Mouse (Mus musculus) adrenal gland, adult (tissue): ENCODE results near the gene Arhgap6.
A peak's percentile ranks its signal among the peaks of the same experiment; 100 is the strongest.

ENCODE experiments used
- DNase-seq, 2 experiments: peaks; one replicate each; pipeline ENCODE4 v3.0.0; 2022 to 2023; ENCODE audit warnings: low spot score in 1 of 2; ENCODE audit not compliant: inconsistent age in 2 of 2

Arhgap6 gene

DNA sequence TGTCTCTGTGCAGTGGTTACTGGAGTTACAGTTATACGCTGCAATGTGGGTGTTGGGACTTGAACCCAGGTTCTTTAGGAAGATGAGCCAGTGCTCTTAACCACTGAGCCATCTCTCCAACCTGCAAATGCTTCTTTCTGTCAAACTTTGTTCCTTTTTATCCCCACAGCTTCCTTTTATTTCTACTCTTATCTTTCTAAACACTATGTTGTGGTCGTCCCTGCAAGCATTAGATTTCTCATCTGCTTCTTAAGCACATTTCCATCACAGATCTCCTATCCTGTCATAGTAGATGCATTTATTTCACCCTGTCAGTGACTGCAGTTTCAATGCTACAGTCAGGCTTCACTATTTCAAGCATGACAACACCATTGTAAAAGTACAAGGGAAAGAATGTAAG is 312.5 kb downstream of the Arhgap6 start:
- DNase-seq: no peak

DNA sequence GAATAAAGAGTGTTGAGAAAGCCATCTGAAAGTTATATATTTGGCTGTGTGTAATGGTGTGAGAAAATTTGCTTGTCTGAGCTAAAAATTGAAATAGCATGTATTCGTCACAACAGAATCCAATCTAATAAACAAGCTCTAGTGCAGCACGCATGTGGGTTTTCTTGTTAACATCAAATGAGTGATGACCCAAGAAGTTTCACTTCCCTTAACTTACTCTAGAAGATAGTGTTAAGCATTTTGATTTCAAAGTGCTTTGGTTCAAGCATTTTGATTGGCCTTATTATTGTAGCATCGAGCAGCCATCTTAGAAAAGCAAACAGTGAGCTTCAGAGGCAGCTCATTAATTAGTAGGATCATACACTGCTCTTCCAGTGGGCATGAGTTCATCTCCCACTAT is 315.1 kb downstream of the Arhgap6 start:
- DNase-seq: no peak

DNA sequence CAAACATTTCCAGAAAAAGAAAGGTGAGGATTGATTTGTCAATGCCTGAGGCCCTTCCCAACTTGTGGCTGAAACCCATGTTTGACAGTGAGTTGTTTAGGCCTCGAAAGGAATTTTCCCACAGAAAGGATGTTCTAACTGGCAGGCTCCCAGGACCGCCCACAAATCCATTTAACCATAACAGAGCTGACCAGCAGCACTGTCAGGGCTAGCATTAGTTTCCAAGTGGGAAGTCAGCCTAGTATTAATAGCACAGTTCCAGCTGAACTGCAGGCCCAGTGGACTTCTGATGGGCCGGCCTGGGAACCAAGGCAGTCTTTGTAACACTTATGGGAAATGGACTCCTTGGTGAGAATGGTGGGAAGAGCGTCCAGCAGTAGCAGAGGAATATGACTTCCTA is 317.8 kb downstream of the Arhgap6 start:
- DNase-seq: peak in 1 of 2 experiments; percentile 18

DNA sequence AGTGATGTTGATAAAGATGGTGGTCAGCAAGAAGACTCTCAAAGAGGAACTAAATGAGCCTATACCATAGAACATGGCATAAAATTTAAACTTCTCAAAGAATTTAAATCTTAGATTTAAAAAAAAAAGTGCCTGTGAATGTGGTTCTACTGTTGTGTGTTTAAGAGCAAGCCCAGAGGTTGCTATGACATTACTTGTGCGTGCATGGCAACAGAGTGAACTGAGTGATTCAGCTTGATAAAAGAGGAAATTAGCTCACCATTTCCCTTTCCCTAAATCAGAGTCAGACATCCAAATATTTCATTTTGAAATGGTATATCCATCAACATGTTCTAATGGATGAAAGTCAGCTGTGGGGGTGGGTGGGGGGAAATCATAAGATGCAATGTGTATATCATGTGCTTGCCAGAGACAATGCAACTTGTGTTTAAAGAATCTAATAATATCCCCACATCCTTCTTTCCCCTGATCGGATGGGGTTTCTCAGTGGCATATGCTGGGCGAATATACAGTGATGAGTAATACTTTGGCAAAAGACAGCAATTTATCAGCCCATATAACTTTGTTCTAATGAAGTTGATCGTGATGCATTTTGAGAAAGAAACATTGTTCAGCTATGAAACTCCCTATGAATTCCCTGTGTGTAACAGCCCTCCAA is 328.3 kb downstream of the Arhgap6 start:
- no peak for DNase-seq

DNA sequence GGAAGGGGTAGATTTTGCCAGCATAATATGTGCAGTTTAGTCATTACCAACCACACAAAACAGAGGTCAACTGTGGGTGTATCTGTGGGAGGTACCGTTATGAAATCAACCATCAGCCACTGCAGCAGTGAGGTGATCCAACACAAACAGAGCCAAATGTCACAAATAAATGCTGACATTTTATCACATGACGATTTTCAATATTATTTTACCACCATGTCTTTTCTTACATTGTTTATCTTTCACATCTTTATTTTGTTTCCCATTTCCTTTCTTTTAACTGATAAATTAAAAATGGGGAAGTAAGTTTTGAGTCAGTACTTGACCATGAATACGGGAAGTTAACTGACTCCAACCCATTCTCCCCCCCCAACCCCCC is 328.9 kb downstream of the Arhgap6 start:
- peak in 1 of 2 experiments; percentile 22 for DNase-seq

DNA sequence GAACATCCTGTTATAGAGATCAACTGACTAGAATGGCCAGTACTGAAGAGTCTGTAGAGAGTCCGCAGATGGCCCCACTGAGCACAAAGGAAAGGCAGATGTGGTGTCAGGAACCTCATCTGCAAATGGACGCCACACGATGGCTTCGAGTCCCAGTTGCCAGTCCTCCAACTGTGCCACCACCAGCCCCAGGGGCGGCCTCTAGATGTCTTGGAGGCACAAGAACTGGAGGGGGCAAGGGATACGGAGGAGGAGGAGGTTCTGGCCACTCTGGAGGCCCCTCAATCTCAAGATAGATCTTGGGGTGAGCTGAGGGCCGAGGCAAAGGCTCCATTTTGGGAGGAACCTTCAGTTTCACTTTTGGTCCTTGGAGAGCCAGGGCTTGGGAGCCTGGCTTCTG is 344.9 kb downstream of the Arhgap6 start:
- DNase-seq: no peak

DNA sequence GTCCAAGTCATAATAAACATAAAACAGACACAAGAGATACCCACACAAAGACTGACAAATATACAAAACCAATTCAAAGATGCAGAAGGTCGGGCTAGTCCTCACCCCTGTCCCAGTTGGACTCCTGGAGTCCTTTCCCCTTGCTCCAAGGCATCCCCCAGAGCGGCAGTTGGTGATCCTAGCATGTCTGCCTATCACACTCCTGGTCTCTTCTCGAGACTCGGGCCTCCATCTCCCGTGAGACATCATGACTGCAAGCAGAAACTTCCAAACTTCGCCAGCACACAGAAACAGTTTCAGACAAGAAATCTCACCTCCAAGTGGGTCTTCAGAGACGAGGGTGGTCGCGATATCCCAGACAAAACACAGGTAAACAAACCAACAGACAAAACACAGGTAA is 345.6 kb downstream of the Arhgap6 start:
- no peak for DNase-seq

DNA sequence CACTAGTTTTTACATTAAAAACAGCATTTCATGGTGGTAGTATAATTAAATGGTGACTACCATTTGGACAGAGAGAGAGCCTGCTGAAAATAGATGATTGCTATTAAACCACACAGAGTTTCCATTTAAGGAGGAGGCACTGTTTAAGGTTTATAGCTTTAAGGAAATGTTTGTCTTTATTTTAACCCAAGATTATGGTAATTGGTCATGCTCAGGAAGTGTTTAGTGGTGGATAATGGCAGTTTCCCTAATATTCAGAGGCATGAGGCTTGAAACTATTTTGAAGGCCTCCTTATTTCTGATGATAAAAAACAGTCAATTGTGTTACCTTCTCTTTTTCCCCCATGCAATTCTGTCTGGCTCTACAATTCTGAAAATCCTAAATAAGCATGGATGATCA is 358.9 kb downstream of the Arhgap6 start:
- DNase-seq: no peak

DNA sequence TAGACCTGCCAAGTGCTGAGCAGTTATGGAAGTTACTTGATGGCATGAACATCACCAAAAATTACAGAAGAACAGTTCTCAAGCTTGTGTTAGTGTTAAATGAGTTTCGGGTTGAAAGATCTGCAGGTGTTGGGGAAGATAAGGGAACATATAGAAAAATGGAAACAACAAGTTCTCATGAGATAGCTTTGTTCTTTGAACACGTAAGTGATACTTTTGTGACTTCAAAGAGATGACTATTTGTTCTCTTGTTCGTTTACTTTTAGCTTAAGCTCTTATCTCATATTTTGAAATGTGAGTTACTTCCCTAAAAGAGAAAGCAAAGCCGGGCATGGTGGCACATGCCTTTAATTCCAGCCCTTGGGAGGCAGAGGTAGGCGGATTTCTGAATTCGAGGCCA is 363.5 kb downstream of the Arhgap6 start:
- no peak for DNase-seq

DNA sequence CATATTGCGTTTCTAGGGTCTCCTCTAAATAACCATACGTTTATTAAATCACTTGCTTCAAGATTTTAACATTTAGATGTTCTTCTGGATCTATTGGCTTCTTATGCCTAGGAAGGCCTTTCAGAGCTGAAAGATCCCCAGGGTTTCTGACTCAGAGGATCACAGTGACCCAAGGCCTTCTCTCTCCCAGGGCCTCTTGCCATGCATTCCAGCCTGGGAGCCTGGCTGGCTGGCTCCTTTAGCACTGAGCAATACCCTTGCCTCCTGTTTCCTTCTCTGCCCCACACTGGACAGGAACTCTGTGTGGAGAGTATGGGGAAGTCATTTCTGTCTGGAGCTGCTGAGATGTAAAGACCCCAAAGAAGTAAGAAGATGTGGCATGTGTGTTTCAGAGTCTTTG is 376.1 kb downstream of the Arhgap6 start:
- peak in 1 of 2 experiments; percentile 30 for DNase-seq

DNA sequence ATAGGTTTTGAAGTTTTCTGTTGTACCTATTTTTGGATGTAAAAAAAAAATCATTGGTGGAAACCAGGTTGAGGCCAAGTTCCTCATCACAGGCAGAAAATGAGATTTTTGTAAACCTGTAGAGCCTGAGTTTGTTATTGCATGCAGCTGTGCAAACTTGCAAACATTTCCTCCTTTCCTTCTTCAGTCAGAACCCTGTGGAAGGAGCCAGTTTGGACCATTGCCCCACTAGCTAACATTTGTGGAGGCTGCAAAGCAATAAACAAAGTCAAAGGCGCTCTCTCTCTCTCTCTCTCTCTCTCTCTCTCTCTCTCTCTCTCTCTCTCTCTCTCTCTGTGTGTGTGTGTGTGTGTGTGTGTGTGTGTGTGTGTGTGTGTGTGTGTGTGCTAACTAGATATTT is 378.9 kb downstream of the Arhgap6 start:
- DNase-seq: no peak

DNA sequence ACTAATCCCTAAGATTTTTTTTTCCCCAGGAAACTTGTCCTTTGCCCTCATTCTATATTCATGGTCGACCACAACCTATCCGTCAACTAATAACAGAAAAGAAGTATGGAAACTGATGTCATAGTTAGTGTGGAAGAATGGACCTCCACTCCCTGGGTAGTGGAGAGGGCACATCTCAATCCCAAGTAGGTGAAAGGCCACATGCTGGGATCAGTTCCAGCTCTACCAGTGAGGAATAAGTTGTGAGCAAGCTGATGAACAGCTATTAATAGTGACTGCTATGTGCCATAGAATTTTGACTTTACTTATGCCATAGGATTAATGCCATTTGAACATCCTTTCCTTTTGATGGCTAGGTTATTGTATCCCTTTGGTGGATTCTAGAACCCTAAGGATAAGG is 383.7 kb downstream of the Arhgap6 start:
- no peak for DNase-seq

DNA sequence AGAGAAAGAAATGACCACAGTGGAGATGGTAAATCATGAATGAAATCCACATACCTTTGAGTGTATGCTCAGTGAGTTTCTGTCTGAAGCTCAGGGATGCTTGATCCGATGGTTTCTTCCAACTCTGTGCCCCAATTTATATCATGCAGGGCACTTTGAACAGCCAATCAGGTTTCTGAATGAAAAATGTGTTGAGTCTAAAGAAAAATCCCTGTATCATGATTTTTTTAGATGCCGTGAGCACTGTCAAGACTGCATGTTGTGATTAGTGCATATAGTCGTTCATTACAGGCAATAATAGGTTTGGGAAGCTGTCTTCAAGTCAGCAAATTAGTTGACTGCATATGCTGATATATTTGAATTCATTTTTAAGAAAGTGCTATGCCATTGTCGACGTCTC is 392.2 kb downstream of the Arhgap6 start, which contains the start of gene Amelx:
TSS of gene Amelx (minus strand) at position 101 of the 400 bp plus-strand sequence.
- no peak for DNase-seq

DNA sequence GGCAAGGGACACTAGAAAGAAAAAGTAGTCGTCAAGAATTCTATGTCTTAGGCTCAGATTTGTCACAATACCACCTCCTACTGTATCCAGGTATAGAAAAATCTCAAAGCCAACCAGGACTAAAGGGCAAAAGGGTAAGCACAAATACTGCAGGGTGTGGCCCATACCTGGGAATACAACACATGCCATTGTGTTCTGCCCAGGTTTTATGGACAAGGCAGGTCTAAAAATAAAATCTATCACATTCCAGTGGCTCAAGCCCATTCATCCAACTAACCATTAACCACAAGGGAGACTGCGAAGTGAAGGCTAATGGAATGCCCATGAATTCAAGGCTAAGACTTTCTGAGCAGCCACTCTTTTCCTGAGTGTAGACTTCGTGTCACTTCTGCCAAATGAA is 415.1 kb downstream of the Arhgap6 start:
- no peak for DNase-seq

DNA sequence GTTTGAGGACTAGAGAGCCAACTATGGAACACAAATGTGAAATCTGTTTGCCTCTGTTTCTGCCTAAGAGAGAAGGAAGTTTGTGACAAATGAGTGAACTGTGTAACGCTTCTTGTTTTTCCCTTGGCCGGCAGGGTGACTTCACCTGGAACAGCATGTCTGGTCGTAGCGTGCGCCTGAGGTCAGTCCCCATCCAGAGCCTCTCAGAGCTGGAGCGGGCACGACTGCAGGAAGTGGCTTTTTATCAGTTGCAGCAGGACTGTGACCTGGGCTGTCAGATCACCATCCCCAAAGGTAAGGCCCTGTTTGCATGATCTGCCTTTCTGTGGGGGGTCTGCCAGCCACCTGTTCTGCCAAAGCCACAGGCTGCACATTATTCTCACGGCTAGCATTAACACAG is 425.2 kb downstream of the Arhgap6 start:
- DNase-seq: no peak

DNA sequence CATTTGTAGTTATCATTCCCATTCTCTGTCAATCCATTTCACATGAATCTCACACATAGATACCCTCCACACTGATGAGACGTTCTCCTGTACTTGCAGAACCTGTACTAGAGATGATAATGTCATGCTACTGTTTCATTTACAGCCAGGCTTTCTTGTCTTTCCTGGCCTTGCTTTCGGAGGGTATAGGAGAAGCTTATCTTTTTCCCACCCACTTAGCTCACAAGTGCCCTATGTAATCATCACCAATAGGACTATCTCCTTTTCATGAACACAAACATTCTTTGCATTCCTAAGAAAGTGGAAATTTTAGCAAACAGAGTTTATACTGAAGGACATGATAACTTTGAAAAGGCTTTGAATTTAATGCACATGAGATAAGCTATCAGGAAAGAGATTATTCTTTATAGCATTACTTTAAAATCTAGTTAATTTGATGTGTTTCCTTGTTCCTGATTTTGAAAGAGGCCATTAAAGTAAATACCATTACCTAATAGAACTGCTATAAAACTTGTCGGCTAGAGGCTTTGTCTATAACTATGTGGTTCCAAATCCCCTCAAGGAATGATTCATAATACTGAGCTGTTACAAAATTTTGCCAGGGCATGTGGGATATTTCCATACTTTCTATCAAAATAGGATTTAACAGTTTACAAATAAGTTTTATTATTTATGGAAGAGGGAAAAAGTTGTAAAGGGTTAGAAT is 427.6 kb downstream of the Arhgap6 start:
- no peak for DNase-seq

DNA sequence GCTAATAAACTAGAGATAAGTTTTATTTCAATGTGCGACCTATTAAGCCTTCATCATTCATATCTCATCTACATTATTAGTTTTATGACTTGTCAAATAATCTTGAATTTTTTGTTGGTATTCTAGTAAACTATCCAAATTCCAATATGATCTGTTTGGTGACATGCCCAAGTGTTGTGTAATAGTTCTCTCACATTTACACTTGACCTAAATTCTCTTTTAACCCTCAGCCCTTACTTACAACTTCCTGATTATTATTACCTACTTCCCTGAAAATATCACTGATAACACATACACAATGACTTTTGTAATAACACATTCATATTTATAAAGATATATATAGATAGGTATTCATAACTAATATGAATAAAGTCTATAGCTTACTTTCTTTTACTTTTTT is 461.0 kb downstream of the Arhgap6 start:
- DNase-seq: no peak

DNA sequence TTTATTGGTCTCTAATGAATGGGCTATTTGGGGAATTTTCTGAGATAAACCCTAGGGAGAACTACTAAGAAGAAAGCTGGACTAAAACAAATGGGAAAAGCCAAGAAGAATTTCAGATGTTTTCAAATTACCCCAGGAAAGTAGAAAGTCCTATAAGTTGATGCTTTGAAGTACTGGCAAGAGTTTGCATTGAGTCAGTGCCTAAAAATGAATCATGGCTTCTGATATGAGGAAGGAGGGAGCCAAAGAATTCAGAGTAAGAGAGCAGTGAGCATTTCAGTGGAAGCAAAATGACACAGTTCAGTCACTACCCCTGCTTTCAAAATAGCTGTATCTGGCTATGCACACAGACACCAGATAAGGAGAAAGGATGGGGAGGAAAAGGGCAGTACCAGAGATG is 461.8 kb downstream of the Arhgap6 start:
- DNase-seq: no peak

DNA sequence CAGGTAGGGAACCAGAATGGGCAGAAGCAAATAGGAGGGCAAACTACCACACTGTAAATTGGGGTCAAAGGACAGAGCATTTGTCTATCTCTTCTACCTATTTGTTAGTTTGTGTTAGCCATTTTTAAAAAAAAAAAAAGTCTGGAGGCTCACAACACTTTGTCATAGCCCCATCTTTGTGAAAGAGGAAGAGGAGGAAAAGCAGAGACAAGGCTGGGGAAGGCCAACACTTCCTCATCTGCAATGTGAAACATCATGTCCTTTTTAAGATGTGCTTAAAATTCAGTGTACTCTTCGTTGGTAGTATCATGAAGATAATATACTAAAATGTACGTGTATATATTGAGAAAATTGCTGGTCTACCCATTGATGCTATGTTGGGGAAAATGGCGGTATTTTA is 466.1 kb downstream of the Arhgap6 start:
- no peak for DNase-seq

DNA sequence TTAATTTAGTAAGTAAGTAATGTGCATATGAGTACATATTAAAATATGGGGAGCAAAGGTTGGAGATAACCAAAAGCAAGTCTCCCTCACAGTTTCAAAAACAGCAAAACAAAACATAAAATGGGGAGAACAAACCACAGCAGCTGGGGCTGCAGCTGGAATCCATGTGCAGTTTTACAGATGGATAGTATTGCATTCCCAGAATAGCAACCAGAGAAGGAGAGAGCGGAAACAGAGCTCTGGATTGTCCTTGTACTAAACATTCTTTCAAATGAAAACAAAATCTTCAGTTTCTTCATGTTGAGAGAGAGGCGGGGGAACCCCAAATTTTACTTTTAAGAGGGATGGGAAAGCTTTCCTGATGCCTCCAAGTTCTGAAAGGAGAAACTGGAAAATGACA is 467.3 kb downstream of the Arhgap6 start:
- DNase-seq: no peak

DNA sequence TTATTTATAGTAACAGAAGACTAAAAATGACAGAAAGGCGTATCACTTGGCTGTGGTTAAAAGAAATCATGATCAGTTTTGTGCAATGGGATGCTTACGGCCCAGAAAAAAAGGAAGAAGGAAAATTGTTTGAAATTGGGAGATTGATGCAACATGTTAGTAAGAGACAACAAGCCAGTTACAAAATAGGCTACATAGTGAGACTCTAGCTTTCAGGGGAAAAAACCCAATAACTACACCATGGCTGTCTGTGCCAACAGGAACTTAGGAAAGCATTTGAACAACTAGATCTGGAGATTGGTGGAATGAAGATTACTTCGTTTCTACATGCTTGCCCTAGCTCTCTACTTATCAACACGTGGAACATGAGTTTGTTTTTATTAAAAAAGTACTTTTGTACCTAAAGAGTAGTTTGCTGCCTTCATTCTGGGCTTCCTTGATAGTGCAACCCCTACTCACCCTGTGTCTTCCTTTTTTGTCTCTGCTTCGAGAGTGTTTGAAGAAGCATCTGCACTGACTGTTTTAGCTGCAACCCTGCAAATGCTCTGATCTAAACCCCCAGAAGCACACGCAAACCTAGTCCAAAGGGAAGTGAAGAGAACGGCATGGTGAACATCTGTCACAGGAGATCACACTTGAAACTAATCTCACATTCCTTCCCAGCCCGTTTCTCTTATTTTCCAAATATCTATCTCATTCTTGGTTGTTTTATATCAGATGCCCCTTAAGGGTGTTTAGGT is 468.7 kb downstream of the Arhgap6 start:
- no peak for DNase-seq

DNA sequence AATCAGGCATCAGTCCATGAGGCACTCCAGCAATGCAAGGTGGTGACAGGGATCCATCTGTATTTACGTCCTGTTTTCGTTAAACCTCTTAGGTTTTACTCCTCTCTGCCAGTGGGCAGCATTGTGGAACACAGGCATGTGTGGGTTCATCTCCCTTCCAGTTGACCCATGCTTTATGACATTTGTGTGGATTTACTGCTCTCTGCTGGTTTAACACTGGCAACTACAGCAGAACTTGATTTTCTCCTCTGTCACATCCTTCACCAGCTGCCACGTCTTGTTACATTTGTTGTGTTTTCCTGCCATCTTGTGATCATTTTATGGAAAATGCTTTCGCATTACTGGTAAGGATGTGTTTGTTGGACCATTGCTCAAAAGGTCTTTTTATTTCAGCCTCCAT is 504.7 kb downstream of the Arhgap6 start:
- DNase-seq: peak in 1 of 2 experiments; percentile 47
